Mouse (Mus musculus): ENCODE data around the gene Txnip. TPM values are rescaled to one million over a fixed set of nuclear protein-coding genes. Genes with fewer than 3 reads are reported as not detected.

Gene Txnip
- total RNA-seq, 2 experiments from 2014 or later: 435 to 530 TPM

DNA sequence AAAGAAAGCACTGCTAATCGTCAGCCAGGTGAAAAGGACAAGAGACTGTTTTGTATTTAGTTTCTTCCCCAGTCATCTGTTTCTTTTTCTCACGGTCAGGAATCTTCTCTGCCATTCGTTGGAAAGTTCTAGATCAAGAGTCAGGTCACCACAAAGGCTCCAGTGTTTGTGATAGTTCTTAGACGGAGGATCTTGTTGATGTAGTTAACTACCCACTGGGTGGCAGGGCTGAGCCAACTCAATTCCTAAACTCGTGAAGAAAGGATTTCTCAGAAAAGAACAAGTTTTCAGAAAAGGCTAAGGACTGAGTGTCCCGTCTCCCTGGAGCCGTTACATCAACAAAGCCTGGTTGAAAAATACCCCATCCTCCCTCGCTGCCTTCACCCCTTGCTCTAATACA is 6.6 kb upstream of the Txnip start:
- peak; percentile 86 to 87 for DNase-seq

DNA sequence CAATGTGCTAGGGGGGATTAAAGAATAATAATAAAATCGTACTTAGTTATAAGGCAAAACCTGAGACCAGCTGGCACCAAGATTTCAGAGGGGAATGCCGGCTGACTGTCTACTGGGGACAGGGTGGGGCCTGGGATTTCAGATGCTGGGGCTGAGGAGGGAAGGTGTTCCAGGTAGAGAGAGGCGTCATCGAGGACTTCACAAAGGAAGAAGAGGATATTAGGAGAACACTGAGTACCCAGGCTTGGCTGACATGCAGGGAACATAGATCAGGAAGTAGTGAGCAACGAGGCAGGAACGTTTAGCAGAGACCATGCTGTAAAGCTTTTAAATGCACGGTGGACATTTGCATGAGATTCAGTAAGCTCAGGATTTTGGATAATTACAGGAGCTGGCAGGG is 5.9 kb upstream of the Txnip start:
- peak; percentile 61 to 67 for DNase-seq

DNA sequence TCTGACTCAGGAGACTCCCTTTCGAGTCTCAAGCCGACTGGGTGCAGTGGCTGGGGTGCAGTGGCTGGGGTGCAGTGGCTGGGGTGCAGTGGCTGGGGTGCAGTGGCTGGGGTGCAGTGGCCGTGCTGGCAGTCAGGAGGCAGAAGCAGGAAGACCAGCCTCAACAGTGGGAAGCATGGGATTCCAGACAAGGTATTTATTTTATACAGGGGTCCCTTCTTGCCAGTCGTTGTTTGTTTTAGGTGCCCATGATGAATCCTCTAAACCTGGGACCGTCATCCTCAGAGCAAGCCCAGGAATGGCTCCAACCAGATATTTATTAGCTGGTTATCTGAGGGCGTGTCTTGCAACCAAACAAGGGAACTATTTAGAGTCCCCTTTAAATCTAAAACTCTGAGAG is 4.2 kb upstream of the Txnip start:
- peak in 1 of 2 experiments; percentile 25 for DNase-seq

DNA sequence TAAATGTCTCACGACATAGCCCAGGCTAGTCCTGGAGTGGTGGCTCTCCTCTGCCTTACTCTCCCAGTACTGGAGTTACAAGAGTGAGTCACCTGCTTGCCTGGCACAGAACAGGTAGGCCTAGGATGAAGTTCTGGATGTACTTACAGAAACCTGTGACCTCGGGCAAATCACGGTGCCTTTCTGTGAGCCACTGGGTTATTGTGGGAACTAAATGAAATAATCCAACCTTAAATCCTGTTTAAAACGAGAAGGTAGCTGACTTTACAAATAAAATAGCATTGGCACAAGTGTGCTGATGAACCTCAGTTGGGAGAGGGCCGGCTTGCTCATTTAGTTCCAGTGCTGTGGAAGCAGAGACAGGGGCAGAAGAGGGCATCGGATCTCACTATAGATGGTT is 3.5 kb upstream of the Txnip start:
- DNase-seq: peak in 1 of 2 experiments; percentile 38

DNA sequence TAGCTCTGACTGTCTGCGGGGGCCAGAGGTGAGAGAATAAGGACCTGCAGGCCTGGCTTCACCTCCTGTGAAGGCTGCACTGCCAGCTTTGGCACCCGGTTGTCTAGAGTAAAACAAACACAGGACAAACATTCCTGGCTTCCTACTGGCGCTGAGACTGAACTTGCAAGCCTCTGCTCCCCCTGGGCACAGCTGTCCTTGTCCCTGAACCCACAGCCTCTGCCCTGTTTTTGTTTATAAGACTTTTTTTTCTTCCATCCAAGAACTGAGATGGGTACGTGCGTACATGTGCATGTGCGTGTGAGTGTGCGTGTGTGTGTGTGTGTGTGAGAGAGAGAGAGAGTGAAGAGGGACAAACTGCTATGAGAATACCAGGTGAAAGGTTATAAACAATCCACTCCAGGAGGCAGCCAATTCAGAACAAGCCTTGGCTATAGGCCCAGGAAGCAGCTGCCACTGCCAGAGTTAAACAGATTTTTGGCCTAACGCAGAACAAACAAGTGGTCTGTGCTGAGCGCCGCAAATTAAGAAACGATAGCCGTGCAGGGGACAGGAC is 2.6 kb upstream of the Txnip start:
- peak; percentile 94 to 96 for DNase-seq

DNA sequence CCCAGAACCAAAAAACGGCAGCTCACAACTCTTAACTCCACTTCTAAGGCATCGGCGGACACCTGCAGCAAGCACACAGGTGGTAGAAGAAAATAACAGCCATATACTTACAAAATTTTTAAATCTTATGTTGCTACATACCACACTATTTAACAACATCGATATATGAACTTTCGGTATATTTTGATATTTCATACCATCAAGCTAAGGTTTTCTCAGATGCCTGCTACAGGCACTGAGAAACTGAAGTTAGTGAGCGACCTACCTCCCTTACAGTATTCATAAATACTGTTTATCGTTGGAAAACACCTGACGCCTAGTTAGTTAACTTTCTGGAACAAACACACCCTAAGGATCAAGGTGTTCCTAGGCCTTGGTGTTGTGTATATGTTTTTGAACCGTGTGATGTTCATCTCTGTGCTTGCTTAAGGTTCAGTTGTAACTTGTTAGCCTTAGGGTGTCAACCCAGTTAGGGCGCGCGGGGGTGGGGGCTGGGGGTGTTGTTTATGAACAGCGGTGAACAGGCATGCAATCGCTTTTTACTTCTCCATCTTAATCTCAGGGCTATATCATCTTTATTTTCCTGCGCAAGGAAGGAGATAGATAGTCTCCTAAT is 1.6 kb upstream of the Txnip start:
- peak in 1 of 2 experiments; percentile 50 for DNase-seq

DNA sequence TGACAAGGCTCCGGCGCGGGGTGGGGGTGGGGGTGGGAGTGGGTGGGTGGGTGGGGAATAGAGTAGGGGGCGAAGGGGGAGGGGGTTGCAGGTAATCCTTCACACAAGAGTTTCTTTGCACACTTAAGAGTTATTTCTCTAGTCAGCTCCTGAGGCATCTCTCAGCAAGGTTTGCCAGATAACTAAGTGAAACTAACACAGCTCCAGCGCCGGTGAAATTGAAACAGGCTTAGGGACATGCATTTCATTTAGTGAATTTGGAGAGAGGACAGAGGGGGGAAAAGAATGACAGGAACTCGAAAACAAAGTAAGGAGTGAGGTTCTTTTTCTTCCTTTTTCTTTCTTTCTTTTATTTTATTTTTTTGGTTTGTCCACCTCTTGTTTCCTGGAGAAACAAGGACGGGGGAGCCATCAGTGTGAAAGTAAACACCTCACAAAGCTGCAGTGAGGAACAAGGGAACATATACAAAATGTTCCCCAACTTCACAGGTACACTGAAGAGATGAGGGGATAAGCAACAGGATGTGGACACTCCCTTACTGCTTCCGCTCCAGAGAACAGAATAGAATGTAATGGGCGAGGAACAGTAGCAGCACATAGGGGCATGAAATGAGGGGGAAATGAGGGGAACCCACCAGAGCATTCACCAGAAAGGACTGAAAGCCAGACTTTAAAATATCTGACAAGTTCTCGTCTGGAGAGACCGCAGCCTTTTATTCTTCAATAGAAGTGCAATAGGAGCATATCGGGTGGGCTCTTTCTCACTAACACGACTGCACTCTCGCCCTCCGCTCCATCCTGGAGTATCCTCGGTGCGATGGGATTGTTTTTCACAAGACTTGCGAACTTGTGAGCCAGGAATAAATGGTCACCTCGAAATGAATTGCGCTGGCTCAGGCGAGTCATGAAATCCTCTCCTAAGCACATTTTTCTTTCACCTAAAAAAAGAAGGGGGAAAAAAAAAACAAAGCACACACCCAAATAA is 814 bp upstream of the Txnip start:
- peak; percentile 64 to 79 for DNase-seq

DNA sequence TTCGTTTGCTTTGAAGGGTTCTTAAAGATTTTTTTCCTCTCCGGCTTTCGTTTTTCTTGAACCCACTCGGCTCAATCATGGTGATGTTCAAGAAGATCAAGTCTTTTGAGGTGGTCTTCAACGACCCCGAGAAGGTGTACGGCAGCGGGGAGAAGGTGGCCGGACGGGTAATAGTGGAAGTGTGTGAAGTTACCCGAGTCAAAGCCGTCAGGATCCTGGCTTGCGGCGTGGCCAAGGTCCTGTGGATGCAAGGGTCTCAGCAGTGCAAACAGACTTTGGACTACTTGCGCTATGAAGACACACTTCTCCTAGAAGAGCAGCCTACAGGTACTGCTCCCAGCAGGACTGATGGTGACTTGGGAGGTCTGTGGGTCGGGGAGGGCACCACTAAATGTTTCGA is 402 bp downstream of the Txnip start:
- DNase-seq: no peak

DNA sequence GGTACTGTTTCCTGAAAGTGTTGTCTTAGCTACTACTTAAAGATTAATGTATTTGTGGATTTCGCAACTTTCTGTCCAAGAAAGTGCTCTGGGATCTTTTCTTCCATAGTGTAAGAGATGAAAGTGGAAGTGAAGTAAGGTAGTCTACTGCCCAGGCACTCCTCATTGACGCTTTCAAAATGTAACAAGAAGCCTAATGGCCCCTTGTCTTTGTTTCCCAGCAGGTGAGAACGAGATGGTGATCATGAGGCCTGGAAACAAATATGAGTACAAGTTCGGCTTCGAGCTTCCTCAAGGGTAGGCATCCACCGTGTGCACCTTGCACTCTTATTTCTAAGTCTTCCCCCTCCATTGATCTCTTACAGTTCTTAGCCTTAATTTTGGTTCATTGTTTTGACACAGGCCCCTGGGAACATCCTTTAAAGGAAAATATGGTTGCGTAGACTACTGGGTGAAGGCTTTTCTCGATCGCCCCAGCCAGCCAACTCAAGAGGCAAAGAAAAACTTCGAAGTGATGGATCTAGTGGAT is 975 bp downstream of the Txnip start:
- DNase-seq: peak in 1 of 2 experiments; percentile 59

DNA sequence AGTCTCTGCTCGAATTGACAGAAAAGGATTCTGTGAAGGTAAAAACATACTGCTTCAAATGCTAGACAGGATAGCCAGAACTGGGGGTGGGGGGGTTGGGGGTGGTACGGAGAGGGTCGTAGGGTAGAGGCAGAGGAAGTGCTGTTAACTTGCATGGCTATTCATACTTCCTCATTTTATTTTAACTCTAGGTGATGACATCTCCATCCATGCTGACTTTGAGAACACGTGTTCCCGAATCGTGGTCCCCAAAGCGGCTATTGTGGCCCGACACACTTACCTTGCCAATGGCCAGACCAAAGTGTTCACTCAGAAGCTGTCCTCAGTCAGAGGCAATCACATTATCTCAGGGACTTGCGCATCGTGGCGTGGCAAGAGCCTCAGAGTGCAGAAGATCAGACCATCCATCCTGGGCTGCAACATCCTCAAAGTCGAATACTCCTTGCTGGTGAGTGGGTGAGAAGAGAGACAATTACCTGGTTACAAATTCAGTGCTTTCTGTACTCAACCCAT is 1.7 kb downstream of the Txnip start:
- DNase-seq: no peak

DNA sequence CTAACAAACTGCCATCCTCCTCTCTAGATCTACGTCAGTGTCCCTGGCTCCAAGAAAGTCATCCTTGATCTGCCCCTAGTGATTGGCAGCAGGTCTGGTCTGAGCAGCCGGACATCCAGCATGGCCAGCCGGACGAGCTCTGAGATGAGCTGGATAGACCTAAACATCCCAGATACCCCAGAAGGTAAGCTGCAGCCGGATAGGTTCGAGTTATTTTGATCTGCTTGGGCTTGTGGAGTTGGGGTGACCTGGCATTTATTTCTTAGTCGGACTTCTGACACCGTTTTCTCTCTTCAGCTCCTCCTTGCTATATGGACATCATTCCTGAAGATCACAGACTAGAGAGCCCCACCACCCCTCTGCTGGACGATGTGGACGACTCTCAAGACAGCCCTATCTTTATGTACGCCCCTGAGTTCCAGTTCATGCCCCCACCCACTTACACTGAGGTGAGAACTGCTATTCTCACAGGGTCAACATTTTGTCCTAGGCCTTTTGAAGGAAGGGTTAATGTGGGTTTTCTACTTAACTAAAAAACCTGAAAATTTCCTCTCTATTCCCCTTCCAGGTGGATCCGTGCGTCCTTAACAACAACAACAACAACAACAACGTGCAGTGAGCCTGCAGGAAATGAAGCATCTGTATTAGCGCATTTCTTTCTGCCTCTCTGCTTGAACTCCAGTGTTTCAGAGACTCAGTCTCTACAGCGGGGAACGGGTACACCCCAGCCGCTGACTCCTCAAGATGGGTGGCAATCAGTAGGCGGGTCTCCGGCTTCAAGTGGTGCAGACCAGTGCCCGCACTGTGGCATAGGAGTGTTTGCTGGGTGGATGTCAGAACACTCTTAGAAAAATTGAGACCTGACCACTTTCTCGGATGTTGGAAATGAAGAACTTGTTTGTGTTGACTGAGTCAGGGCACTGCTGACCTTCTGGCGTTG is 2.4 kb downstream of the Txnip start:
- DNase-seq: peak in 1 of 2 experiments; percentile 76

DNA sequence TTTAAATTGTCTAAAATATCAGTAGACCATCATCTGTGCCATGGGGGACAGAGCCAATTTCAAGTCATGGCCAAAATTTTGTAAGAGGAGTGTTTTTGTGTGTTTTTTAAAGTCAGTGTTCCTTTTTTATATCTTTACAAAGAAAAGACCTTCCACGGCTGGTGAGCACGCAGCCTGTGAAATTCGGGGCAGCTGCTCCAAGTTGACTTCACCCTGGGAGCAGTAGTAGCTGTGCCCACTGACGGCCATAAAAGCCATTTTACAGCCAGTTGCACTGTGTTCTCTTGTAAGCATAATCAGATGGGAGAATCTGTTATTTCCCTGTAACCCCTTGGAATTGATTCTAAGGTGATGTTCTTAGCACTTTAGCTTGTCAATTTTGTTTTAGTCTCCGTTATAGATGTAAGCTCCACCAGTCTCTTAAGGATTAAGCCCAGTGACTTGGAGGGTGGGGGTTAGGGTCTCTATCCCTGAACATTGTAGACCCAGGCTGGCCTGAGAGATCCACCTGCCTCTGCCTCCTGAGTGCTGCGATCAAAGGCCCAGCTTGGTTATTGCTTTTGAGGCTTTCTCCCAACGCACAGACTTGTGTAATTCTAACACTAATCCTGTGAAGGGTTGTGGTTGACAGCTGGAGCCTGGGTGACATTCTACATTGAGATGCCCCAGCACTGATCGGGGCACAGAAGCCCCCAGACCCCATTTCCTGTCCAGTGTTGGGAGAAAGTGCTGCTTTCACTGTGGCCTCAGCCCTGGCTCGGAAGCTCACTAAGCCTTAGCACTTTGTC is 3.3 kb downstream of the Txnip start:
- DNase-seq: peak in 1 of 2 experiments; percentile 75

DNA sequence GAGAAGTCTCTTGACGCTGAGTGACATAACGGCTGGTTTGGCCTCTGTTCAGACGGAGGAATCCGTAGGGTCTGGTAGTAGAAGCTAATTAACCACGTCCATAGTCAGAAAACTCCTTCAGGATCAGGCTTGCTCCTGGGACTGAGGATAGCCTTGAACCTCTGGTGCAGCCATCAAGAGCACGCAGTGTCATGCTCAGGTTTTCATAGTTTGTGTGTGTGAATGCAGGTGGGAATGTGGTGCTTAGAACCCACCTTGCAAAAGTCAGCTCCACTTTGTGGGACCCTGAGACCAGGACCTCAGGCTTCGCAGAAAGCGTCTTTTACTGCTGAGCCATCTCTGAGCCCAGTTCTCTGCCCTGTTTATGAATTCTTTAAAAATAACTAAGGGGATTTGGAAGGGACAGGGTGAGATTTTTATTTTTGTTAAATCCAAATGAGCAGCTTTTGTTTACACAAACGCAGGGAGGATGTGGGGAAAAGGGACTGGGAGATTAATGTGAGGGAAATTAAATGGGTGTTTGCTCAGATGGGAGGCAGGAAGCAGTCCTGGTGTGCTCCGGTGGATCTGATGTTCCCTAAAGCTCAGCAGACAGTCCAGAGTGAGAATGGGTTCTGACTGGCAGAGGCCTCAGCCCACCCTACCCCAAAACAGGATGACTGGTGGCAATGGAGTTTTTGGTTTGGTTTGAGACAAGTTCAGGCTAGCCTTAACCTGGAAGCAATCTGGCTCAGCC is 4.4 kb downstream of the Txnip start:
- DNase-seq: peak; percentile 80

DNA sequence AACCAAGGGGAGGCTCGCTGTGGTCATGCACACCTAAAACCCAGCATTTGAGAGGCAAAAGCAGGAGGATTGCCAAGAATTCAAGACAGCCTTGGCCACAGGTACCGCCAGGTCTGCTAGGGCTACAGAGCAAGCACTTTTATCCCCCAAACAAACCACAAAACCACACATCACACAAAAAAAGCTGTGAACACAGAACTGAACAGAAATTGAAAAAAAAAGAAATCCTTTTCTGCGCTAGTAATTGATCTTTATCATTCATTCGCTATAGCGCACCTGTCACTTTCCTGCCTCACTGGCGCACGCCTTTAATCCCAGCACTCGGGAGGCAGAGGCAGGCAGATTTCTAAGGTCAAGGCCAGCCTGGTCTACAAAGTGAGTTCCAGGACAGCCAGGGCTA is 5.5 kb downstream of the Txnip start:
- DNase-seq: peak in 1 of 2 experiments; percentile 51

DNA sequence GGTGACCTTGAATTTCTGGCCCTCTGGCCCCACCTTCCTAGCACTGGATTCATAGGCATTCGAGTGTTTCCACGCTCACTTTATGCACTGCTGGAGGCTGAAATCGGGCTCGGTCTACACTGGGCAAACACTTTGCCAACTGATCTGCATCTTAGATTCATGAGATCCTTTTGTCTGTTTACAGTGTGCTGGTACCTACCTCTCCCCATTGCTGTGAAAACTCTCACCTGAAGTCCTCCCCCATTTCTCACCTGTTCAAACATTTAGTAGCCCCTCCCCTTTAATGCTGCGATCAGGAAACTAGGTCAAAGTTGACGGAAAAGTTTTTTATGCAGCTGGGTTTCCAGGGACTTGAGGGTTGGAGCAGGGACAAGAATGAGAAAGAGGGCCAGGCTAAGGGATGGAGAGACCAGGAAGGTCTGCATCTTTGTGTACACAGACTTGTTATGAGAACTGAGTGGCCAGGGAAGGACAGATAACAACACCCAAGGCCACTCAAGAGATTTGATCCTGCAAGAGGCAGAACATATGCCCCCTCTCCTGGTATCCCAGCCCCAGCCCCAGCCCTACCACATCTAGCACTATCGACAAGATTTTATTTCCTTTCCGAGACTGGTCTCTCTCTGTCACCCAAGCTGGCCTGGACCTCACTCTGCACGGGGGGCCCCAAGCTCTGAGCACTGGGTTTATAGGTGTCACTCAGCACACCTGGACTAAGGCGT is 6.3 kb downstream of the Txnip start:
- DNase-seq: peak; percentile 78 to 80

DNA sequence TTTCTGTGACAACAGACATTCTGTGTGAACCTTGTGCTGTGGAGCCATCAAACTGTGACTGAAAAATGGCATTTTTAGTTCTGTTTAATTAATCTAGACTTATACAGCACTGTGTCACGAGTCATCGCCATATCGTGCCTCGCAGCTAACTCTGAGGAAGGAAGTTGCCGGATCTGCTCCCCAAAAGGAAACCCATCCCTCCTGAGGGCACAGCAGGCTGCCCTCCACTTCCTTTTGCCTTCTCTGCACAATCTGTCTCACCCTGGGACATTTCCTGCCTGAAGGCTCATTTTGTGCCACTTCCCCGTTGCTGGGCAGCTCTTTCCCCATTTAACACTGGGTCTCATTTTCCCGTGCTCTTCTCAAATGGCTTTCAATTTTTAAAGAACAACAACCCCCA is 6.9 kb downstream of the Txnip start:
- DNase-seq: peak; percentile 70 to 88

DNA sequence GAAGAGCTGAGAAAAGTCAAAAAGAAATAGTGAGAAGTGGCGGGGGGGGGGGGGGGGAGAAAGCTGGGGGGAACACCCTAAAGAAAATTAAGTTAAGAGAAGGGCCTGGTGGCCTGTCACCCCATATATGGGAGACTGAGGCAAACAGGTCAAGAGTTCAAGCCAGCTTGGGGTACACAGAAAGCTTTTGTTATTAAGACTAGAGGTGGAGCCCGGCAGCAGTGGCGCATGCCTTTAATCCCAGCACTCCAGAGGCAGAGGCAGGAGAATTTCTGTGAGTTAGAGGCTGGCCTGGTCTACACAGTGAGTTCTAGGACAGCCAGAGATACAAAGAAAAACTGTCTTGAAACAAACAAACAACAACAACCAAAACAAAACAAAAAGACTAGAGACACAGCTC is 7.3 kb downstream of the Txnip start:
- DNase-seq: peak in 1 of 2 experiments; percentile 31

DNA sequence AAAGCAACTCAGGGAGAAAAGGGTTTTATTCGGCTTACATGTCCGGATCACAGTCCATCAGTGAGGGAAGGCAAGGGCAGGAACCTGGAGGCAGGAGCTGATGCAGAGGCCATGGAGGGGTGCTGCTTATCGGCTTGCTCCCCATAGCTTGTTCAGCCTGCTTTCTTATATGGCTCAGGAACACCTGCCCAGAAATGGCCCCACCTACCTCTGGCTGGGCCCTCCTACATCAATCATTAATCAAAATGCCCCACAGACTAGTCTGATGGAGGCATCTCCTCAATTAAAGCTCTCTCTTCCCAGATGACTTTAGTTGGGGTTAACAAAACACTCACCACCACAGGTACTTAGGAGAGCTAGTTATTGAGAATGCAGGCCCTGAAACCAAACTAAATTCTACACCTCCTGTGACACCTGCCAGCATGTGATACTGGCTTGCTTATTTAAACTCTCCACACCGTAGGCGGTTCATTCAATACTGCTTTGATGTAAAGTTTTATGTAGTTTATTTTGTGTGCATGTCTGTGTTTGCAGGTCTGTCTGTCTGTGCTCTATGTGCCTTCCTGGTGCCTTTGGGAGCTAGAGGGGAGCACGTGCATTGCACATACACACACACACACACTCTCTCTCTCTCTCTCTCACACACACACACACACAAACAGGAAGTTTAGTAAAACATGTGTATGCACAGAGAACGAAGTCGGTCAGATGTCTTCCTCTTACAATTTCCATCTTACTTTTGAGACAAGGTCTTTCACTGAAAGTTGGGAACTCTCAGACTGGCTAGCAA is 9.1 kb downstream of the Txnip start:
- DNase-seq: peak in 1 of 2 experiments; percentile 11
